Mouse (Mus musculus) retina, postnatal 1 day (tissue): ENCODE results near the gene Kif16b.

ENCODE experiments used
- DNase-seq: peaks from one replicate; pipeline ENCODE4 v3.0.0-alpha.2; 2012

Gene Kif16b

GRCm38 (mm10) chr2:142874562-142874961, 26.8 kb downstream of the Kif16b start:
- peak; percentile 60 for DNase-seq

- no peak for DNase-seq
These were observed 31.3 kb downstream of the Kif16b start for GRCm38 (mm10) chr2:142870055-142870454.

GRCm38 (mm10) chr2:142867481-142867880, 33.9 kb downstream of the Kif16b start:
- DNase-seq: no peak

- DNase-seq: no peak
These were observed 40.3 kb downstream of the Kif16b start for GRCm38 (mm10) chr2:142860994-142861393.

- peak; percentile 72 for DNase-seq
These were observed 41.9 kb downstream of the Kif16b start for GRCm38 (mm10) chr2:142859452-142859851.

- DNase-seq: no peak
These were observed 62.6 kb downstream of the Kif16b start for GRCm38 (mm10) chr2:142838775-142839174.

GRCm38 (mm10) chr2:142838118-142838517, 63.2 kb downstream of the Kif16b start:
- no peak for DNase-seq

- DNase-seq: no peak
These were observed 66.6 kb downstream of the Kif16b start for GRCm38 (mm10) chr2:142834751-142835150.

- no peak for DNase-seq
These were observed 68.5 kb downstream of the Kif16b start for GRCm38 (mm10) chr2:142832617-142833422.

GRCm38 (mm10) chr2:142813033-142813432, 88.3 kb downstream of the Kif16b start:
- DNase-seq: peak; percentile 83

- no peak for DNase-seq
These were observed 97.4 kb downstream of the Kif16b start for GRCm38 (mm10) chr2:142803760-142804448.

- no peak for DNase-seq
These were observed 104.0 kb downstream of the Kif16b start for GRCm38 (mm10) chr2:142797310-142797709.

- no peak for DNase-seq
These were observed 126.0 kb downstream of the Kif16b start for GRCm38 (mm10) chr2:142775358-142775757.

- DNase-seq: no peak
These were observed 126.6 kb downstream of the Kif16b start for GRCm38 (mm10) chr2:142774752-142775151.

GRCm38 (mm10) chr2:142769647-142770121, 131.6 kb downstream of the Kif16b start:
- peak; percentile 18 for DNase-seq

GRCm38 (mm10) chr2:142764276-142764675, 137.1 kb downstream of the Kif16b start:
- DNase-seq: no peak

- no peak for DNase-seq
These were observed 140.5 kb downstream of the Kif16b start for GRCm38 (mm10) chr2:142760843-142761242.

GRCm38 (mm10) chr2:142759192-142759591, 142.1 kb downstream of the Kif16b start:
- DNase-seq: no peak

GRCm38 (mm10) chr2:142758091-142758765, 143.1 kb downstream of the Kif16b start:
- no peak for DNase-seq

- no peak for DNase-seq
These were observed 162.0 kb downstream of the Kif16b start for GRCm38 (mm10) chr2:142739338-142739737.

- DNase-seq: no peak
These were observed 162.8 kb downstream of the Kif16b start for GRCm38 (mm10) chr2:142738488-142738887.

- no peak for DNase-seq
These were observed 165.6 kb downstream of the Kif16b start for GRCm38 (mm10) chr2:142735691-142736090.

GRCm38 (mm10) chr2:142734046-142734445, 167.3 kb downstream of the Kif16b start:
- no peak for DNase-seq
